Mouse (Mus musculus) Patski (cell line): ENCODE data around the gene Ace. TPM values are rescaled to one million over a fixed set of nuclear protein-coding genes. Genes with fewer than 3 reads are reported as not detected.
"Not testable (repeated sequence)": the region's sequence is repeated elsewhere in the genome, so short reads cannot be mapped to it uniquely, and the experiment has no call there.

Experiments used
- ATAC-seq: fragments of 100-300 bp; one replicate; pipeline ENCODE4 v1.8.0; 2021
- CTCF ChIA-PET: fragments of 350-600 bp; sonication (Branson Sonifier 250); formaldehyde crosslinking; loops from one replicate; lab custom pipeline; 2022; ENCODE audit warnings: inconsistent platforms; lab: Charles Lee
- POLR2A ChIA-PET: fragments of 350-600 bp; sonication (Branson Sonifier 250); formaldehyde crosslinking; loops from one replicate; lab custom pipeline; 2022; ENCODE audit warnings: antibody characterized with exemption, inconsistent platforms; lab: Charles Lee
- DNase-seq: peaks from one replicate; pipeline ENCODE4 v3.0.0-alpha.2; 2011; ENCODE audit warnings: low read depth, low spot score
- H3K27me3 ChIP-seq: fragments of 371-371 bp; one replicate; pipeline ENCODE4 v1.5.1; 2021
- CTCF ChIP-seq: fragments of 100-300 bp; IDR thresholded peaks from one replicate; pipeline ENCODE4 v1.5.1; 2021
- in situ Hi-C: fragments of 300-500 bp; cut with MboI; formaldehyde crosslinking; loops from 3 replicates; pipeline ENCODE4 v1.11.1; 2018; ENCODE audit warnings: low pct_unique_long_range_greater_than_20kb, mixed read lengths
- polyA plus RNA-seq: library from polyadenylated mRNA; unstranded; gene quantifications from one replicate; pipeline ENCODE4 v1.2.3, GENCODE M21; 2021

The Ace gene
- polyA plus RNA-seq, 1 experiment from 2014 or later: 0.33 TPM

- in situ Hi-C loops: loop anchor here (25.0 kb wide), 1 partner anchor 679 kb away; no protein-coding TSS in a partner anchor
- CTCF ChIA-PET: no interaction called here
- ATAC-seq (no peak), DNase-seq (no peak)
- POLR2A ChIA-PET: no interaction called here
- no peak for TF ChIP-seq CTCF
- H3K27me3 ChIP-seq: peaks cover 39% of the 10 kb centered on the region
Measured at GRCm38 (mm10) chr11:106016440-106016839, 48.7 kb downstream of the Ace start.

GRCm38 (mm10) chr11:106020051-106020763 is 52.5 kb downstream of the Ace start:
- ChIA-PET POLR2A (no interaction called here), CTCF (no interaction called here)
- in situ Hi-C loops: loop anchor here (5.0 to 25.0 kb wide), 2 partner anchors 88 to 683 kb away; no protein-coding TSS in a partner anchor
- DNase-seq (no peak), ATAC-seq (no peak)
- TF ChIP-seq CTCF: no peak
- H3K27me3 ChIP-seq: peaks cover 48% of the 10 kb centered on the region

- ATAC-seq (no peak), DNase-seq (no peak)
- POLR2A ChIA-PET: no interaction called here
- no peak for TF ChIP-seq CTCF
- CTCF ChIA-PET: interaction anchor here (1.0 to 2.6 kb wide), 4 partner anchors 8 to 100 kb away, joined by 3 to 21 read pairs (median 6); no protein-coding TSS in a partner anchor
- H3K27me3 ChIP-seq: peaks cover 40% of the 10 kb centered on the region
- in situ Hi-C loops: no loop called here
Measured at GRCm38 (mm10) chr11:106025774-106026173, 58.0 kb downstream of the Ace start.

- TF ChIP-seq CTCF: no peak
- ATAC-seq: no peak
- in situ Hi-C loops: no loop called here
- no peak for DNase-seq
- H3K27me3 ChIP-seq: peaks cover 31% of the 10 kb centered on the region
- ChIA-PET POLR2A (interaction anchor here (1.1 kb wide), 1 partner anchor 58 kb away, joined by 4 read pairs; no protein-coding TSS in a partner anchor), CTCF (interaction anchor here (0.7 to 2.6 kb wide), 17 partner anchors 7 to 110 kb away, joined by 3 to 21 read pairs (median 4); partner anchors contain the start of gene Dcaf7)
Measured at GRCm38 (mm10) chr11:106026465-106027151, 58.9 kb downstream of the Ace start.

- TF ChIP-seq CTCF: no peak
- in situ Hi-C loops: no loop called here
- peaks cover 26% of the 10 kb centered on the region for H3K27me3 ChIP-seq
- DNase-seq: no peak
- ChIA-PET POLR2A (interaction anchor here (1.1 kb wide), 1 partner anchor 59 kb away, joined by 4 read pairs; no protein-coding TSS in a partner anchor), CTCF (interaction anchor here (0.7 to 2.6 kb wide), 15 partner anchors 9 to 111 kb away, joined by 3 to 21 read pairs (median 5); partner anchors contain the start of gene Dcaf7)
- no peak for ATAC-seq
Measured at GRCm38 (mm10) chr11:106027607-106028006, 59.9 kb downstream of the Ace start.

GRCm38 (mm10) chr11:106032074-106032473 is 64.3 kb downstream of the Ace start:
- H3K27me3 ChIP-seq, in situ Hi-C loops, ATAC-seq, CTCF ChIA-PET, POLR2A ChIA-PET, DNase-seq: not testable (repeated sequence)

GRCm38 (mm10) chr11:106033491-106033919 is 65.8 kb downstream of the Ace start:
- no peak for ATAC-seq
- in situ Hi-C loops: no loop called here
- DNase-seq: no peak
- TF ChIP-seq CTCF: no peak
- no peaks in the 10 kb centered on the region for H3K27me3 ChIP-seq
- ChIA-PET CTCF (interaction anchor here (0.9 to 1.3 kb wide), 3 partner anchors 7 to 106 kb away, joined by 4 to 7 read pairs (median 4); no protein-coding TSS in a partner anchor), POLR2A (interaction anchor here (1.3 kb wide), 1 partner anchor 108 kb away, joined by 3 read pairs; no protein-coding TSS in a partner anchor)

- DNase-seq (no peak), ATAC-seq (no peak)
- ChIA-PET CTCF (interaction anchor here (1.3 kb wide), 1 partner anchor 10 kb away, joined by 4 read pairs; no protein-coding TSS in a partner anchor), POLR2A (no interaction called here)
- TF ChIP-seq CTCF: no peak
- in situ Hi-C loops: no loop called here
- no peaks in the 10 kb centered on the region for H3K27me3 ChIP-seq
Measured at GRCm38 (mm10) chr11:106034986-106035385, 67.2 kb downstream of the Ace start.

GRCm38 (mm10) chr11:106036548-106037417 is 69.0 kb downstream of the Ace start, which contains the start of gene Dcaf7:
Dcaf7 (plus strand) TSS chr11:106036872.
- H3K27me3 ChIP-seq: no peaks in the 10 kb centered on the region
- DNase-seq: peak; percentile 83
- in situ Hi-C loops: no loop called here
- TF ChIP-seq CTCF: no peak
- ChIA-PET POLR2A (no interaction called here), CTCF (interaction anchor here (0.9 kb wide), 1 partner anchor 10 kb away, joined by 8 read pairs; no protein-coding TSS in a partner anchor)
- ATAC-seq: peak; percentile 99
